Mouse (Mus musculus) embryonic facial prominence, embryonic 15.5 days (tissue): ENCODE measurements around the gene Lrrc71. TPM values are rescaled to one million over a fixed set of nuclear protein-coding genes. Genes with fewer than 3 reads are reported as not detected.

ENCODE experiments used
- ATAC-seq: fragments of 200-750 bp; cut with Nextera tagmentation; 2 replicates; pipeline ENCODE4 v1.8.0; 2017; ENCODE audit warnings: low read depth, moderate TSS enrichment; ENCODE audit not compliant: insufficient number of reproducible peaks, low FRiP score, low TSS enrichment
- H3K27ac ChIP-seq: fragments of 300-500 bp; sonication (generic); replicated peaks from 2 replicates; pipeline ENCODE4 v1.5.1; 2015; ENCODE audit warnings: mild to moderate bottlenecking, inconsistent platforms
- H3K27me3 ChIP-seq: fragments of 300-500 bp; sonication (generic); 2 replicates; pipeline ENCODE4 v1.6.1; 2015; ENCODE audit warnings: inconsistent platforms
- H3K36me3 ChIP-seq: fragments of 300-500 bp; sonication (generic); 2 replicates; pipeline ENCODE4 v1.6.1; 2015; ENCODE audit warnings: mild to moderate bottlenecking, inconsistent platforms
- H3K4me1 ChIP-seq: fragments of 300-500 bp; sonication (generic); 2 replicates; pipeline ENCODE4 v1.6.1; 2015; ENCODE audit warnings: inconsistent platforms
- H3K4me2 ChIP-seq: fragments of 300-500 bp; sonication (generic); replicated peaks from 2 replicates; pipeline ENCODE4 v1.6.1; 2015; ENCODE audit warnings: mild to moderate bottlenecking, inconsistent platforms
- H3K4me3 ChIP-seq: fragments of 300-500 bp; sonication (generic); replicated peaks from 2 replicates; pipeline ENCODE4 v1.5.1; 2015; ENCODE audit warnings: mild to moderate bottlenecking, inconsistent platforms
- H3K9ac ChIP-seq: fragments of 300-500 bp; sonication (generic); 2 replicates; pipeline ENCODE4 v1.6.1; 2015; ENCODE audit warnings: inconsistent platforms
- H3K9me3 ChIP-seq: fragments of 300-500 bp; sonication (generic); replicated peaks from 2 replicates; pipeline ENCODE4 v1.6.1; 2016; ENCODE audit warnings: inconsistent platforms
- WGBS: fragments of 180-500 bp; shearing (Covaris S2); methylation state at CpG from one replicate; pipeline ENCODE4 v1.1.7; 2015; 5-methylcytosine and 5-hydroxymethylcytosine counted together
- polyA plus RNA-seq: library from polyadenylated mRNA; unstranded; fragments of >200 nt; fragmentation: Nextera tagmentation; extraction: Ambion mirVana; gene quantifications from 2 replicates; pipeline ENCODE4 v1.2.1, GENCODE M21; 2015

Gene Lrrc71
- polyA plus RNA-seq, 1 experiment from 2014 or later = 5.4 TPM

- Histone ChIP-seq H3K4me3 (peak overlapping the region; percentile 19; the same call in 1 of the 2 replicates), H3K27ac (peak overlapping the region; percentile 88), H3K27me3 (peaks cover 6% of the 10 kb centered on the region; the same call in 1 of the 2 replicates), H3K36me3 (no peaks in the 10 kb centered on the region), H3K4me2 (peak overlapping the region; percentile 44), H3K4me1 (peaks cover 64% of the 10 kb centered on the region), H3K9me3 (no peaks in the 10 kb centered on the region), H3K9ac (no peak overlapping the region)
- peak; percentile 72 for ATAC-seq
- 10% methylated on average over 10 of the region's 15 CpGs for WGBS
These were observed 15.4 kb upstream of the Lrrc71 start for GRCm38 (mm10) chr3:87763683-87764289.

- ATAC-seq = no peak
- H3K4me2 ChIP-seq = peak overlapping the region; percentile 44
- H3K9me3 ChIP-seq = no peaks in the 10 kb centered on the region
- H3K9ac ChIP-seq = no peak overlapping the region
- H3K27ac ChIP-seq = peak overlapping the region; percentile 88
- H3K36me3 ChIP-seq = no peaks in the 10 kb centered on the region
- no peak overlapping the region for H3K4me3 ChIP-seq
- 50% methylated on average over 4 of the region's 4 CpGs for WGBS
- peaks cover 64% of the 10 kb centered on the region for H3K4me1 ChIP-seq
- H3K27me3 ChIP-seq = peaks cover 6% of the 10 kb centered on the region; the same call in 1 of the 2 replicates
These were observed 14.8 kb upstream of the Lrrc71 start for GRCm38 (mm10) chr3:87763202-87763601.

- 0 out of 2 replicates have a peak, but pooled peaks cover 6% of the 10 kb centered on the region for H3K27me3 ChIP-seq
- peak overlapping the region; percentile 18 for H3K27ac ChIP-seq
- no peak for ATAC-seq
- H3K9ac ChIP-seq = no peak overlapping the region
- H3K4me3 ChIP-seq = no peak overlapping the region
- no peak overlapping the region for H3K4me2 ChIP-seq
- H3K9me3 ChIP-seq = no peaks in the 10 kb centered on the region
- peaks cover 49% of the 10 kb centered on the region for H3K4me1 ChIP-seq
- WGBS = 49% methylated on average over 20 of the region's 20 CpGs
- H3K36me3 ChIP-seq = no peaks in the 10 kb centered on the region
These were observed 13.3 kb upstream of the Lrrc71 start for GRCm38 (mm10) chr3:87761408-87762375.

GRCm38 (mm10) chr3:87758641-87759040 lies 10.2 kb upstream of the Lrrc71 start:
- WGBS = 55% methylated on average over 3 of the region's 5 CpGs
- H3K4me2 ChIP-seq = no peak overlapping the region
- H3K9ac ChIP-seq = no peak overlapping the region
- H3K4me1 ChIP-seq = peaks cover 37% of the 10 kb centered on the region
- H3K36me3 ChIP-seq = no peaks in the 10 kb centered on the region
- H3K27ac ChIP-seq = no peak overlapping the region
- H3K9me3 ChIP-seq = no peaks in the 10 kb centered on the region
- H3K4me3 ChIP-seq = no peak overlapping the region
- ATAC-seq = no peak
- peaks cover 12% of the 10 kb centered on the region; the same call in 1 of the 2 replicates for H3K27me3 ChIP-seq

GRCm38 (mm10) chr3:87756488-87756887 lies 8.1 kb upstream of the Lrrc71 start:
- no peak overlapping the region for H3K9ac ChIP-seq
- H3K36me3 ChIP-seq = no peaks in the 10 kb centered on the region
- peak overlapping the region; percentile 48 for H3K4me2 ChIP-seq
- no peak overlapping the region for H3K4me3 ChIP-seq
- no peaks in the 10 kb centered on the region for H3K9me3 ChIP-seq
- WGBS = 47% methylated on average over 20 of the region's 20 CpGs
- peaks cover 12% of the 10 kb centered on the region; the same call in 1 of the 2 replicates for H3K27me3 ChIP-seq
- no peak overlapping the region for H3K27ac ChIP-seq
- no peak for ATAC-seq
- H3K4me1 ChIP-seq = peaks cover 17% of the 10 kb centered on the region

- Histone ChIP-seq H3K36me3 (peaks cover 2% of the 10 kb centered on the region; the same call in 1 of the 2 replicates), H3K4me1 (peaks cover 12% of the 10 kb centered on the region; the same call in 1 of the 2 replicates), H3K27me3 (peaks cover 12% of the 10 kb centered on the region; the same call in 1 of the 2 replicates), H3K27ac (no peak overlapping the region), H3K4me3 (peak overlapping the region; percentile 24), H3K4me2 (peak overlapping the region; percentile 48), H3K9ac (no peak overlapping the region), H3K9me3 (no peaks in the 10 kb centered on the region)
- 3% methylated on average over 24 of the region's 24 CpGs for WGBS
- peak; percentile 87 for ATAC-seq
These were observed 7.5 kb upstream of the Lrrc71 start for GRCm38 (mm10) chr3:87755964-87756363.

GRCm38 (mm10) chr3:87753829-87754228 lies 5.4 kb upstream of the Lrrc71 start:
- Histone ChIP-seq H3K4me2 (no peak overlapping the region), H3K27me3 (peaks cover 12% of the 10 kb centered on the region; the same call in 1 of the 2 replicates), H3K9me3 (no peaks in the 10 kb centered on the region), H3K9ac (no peak overlapping the region), H3K27ac (no peak overlapping the region), H3K36me3 (peaks cover 12% of the 10 kb centered on the region; the same call in 1 of the 2 replicates), H3K4me3 (no peak overlapping the region), H3K4me1 (peaks cover 10% of the 10 kb centered on the region; the same call in 1 of the 2 replicates)
- 82% methylated on average over 13 of the region's 13 CpGs for WGBS
- ATAC-seq = no peak

GRCm38 (mm10) chr3:87752567-87752966 lies 4.1 kb upstream of the Lrrc71 start:
- 85% methylated on average over 3 of the region's 3 CpGs for WGBS
- ATAC-seq = no peak
- no peaks in the 10 kb centered on the region for H3K9me3 ChIP-seq
- H3K27ac ChIP-seq = no peak overlapping the region
- H3K4me1 ChIP-seq = peaks cover 16% of the 10 kb centered on the region
- peaks cover 12% of the 10 kb centered on the region; the same call in 1 of the 2 replicates for H3K27me3 ChIP-seq
- H3K9ac ChIP-seq = no peak overlapping the region
- peaks cover 12% of the 10 kb centered on the region; the same call in 1 of the 2 replicates for H3K36me3 ChIP-seq
- no peak overlapping the region for H3K4me3 ChIP-seq
- no peak overlapping the region for H3K4me2 ChIP-seq

- H3K27me3 ChIP-seq = peaks cover 7% of the 10 kb centered on the region; the same call in 1 of the 2 replicates
- H3K36me3 ChIP-seq = peaks cover 12% of the 10 kb centered on the region; the same call in 1 of the 2 replicates
- no peak overlapping the region for H3K4me3 ChIP-seq
- 88% methylated on average over 12 of the region's 12 CpGs for WGBS
- H3K9me3 ChIP-seq = no peaks in the 10 kb centered on the region
- H3K4me2 ChIP-seq = no peak overlapping the region
- no peak overlapping the region for H3K9ac ChIP-seq
- peaks cover 17% of the 10 kb centered on the region for H3K4me1 ChIP-seq
- no peak overlapping the region for H3K27ac ChIP-seq
- no peak for ATAC-seq
These were observed 1.6 kb upstream of the Lrrc71 start for GRCm38 (mm10) chr3:87749977-87750376.

- 0 out of 2 replicates have a peak, but pooled peaks have one; percentile 27 for ATAC-seq
- no peak overlapping the region for H3K4me2 ChIP-seq
- H3K4me3 ChIP-seq = no peak overlapping the region
- H3K27me3 ChIP-seq = peaks cover 3% of the 10 kb centered on the region; the same call in 1 of the 2 replicates
- H3K4me1 ChIP-seq = peaks cover 19% of the 10 kb centered on the region
- H3K9ac ChIP-seq = no peak overlapping the region
- 19% methylated on average over 5 of the region's 5 CpGs for WGBS
- no peak overlapping the region for H3K27ac ChIP-seq
- H3K36me3 ChIP-seq = peaks cover 12% of the 10 kb centered on the region; the same call in 1 of the 2 replicates
- no peaks in the 10 kb centered on the region for H3K9me3 ChIP-seq
These were observed 611 bp upstream of the Lrrc71 start for GRCm38 (mm10) chr3:87749036-87749435.
